Mouse (Mus musculus) CH12F3 (cell line): ENCODE results near the gene Pcsk5.

Experiments used
- in situ Hi-C: fragments of 300-500 bp; cut with MboI; formaldehyde crosslinking; loops from 2 replicates; pipeline ENCODE4 v1.14.3; 2020; ENCODE audit warnings: low sequenced_read_pairs

Gene Pcsk5

DNA sequence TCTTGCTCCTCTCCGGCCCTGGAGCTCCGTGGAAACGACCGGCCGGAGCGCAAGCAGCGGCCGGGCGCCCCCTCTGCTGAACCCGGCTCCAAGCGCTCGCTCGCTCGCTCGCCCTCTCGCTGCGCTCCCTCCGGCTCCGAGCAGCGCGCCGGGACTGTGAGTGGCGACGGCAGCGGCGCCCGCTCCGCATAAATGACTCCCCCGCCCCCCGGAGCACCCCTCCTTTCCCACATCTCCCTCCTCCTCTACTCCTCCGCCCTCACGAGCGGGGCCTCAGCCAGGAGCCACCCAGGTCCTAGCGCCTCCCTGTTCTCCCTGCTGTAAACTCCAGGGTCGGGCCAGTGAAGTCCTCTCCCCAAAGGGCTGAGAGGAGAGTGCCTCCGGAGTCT is at the start of gene Pcsk5:
TSS of gene Pcsk5 (minus strand) at position 162 of the 389 bp plus-strand sequence.
- in situ Hi-C loops = no loop called here

DNA sequence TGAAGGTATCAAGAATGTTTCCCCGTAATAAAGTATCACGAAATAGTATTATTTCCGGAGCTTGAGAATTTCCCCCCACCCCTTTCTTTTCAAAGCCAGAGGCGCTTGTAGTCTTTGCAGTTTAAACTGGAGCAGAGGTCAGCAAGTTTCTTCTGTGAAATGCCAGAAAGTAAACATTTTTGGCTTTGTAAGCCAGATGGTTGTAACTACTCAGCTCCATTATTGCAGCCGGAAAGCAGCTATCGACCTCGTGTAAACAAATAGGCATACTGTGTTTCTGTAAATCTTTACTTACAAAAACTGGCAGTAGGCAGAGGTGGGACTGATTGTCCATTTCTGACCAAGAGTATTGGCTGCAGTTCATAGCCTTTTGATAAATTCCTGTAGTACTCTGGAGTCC is 38.4 kb upstream of the Pcsk5 start:
- in situ Hi-C loops = no loop called here

DNA sequence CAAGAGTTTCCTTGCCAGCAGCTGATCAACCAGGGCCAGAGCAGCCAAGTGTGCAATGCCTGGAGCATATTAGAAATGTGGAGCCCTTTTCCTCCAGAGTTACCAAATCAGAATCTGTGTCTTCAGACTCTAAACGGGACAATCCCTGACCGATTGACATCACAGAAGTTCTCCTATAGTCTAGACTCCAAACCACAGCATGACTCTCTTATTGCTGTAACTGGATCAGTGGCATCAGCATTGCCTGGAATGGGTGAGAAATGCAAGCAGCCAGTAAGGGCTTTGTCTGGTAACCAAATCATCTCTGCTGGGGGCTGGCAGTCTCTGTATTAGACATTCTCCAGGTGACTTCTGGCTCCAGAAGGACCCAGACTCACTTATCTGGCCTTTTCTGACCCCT is 37.0 kb upstream of the Pcsk5 start:
- in situ Hi-C loops = no loop called here

DNA sequence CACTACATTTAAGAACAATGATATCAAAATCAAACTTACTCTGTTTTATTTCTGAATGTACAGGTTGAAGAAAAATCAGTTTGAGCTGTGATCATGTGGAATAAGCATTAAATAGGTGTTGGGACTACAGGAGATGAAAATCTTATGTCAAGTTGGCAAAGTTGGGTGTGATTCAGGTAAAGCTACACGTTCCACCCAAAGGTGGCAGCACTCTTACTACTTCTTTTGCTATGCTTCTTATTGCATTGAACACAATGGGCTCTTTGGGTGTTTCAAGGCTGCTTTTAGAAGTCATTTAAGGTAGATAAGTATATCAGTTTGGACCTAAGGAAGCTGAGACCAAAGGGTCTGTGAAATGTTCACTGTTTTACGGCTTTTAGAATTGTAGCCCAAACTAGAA is 36.3 kb upstream of the Pcsk5 start:
- in situ Hi-C loops = no loop called here

DNA sequence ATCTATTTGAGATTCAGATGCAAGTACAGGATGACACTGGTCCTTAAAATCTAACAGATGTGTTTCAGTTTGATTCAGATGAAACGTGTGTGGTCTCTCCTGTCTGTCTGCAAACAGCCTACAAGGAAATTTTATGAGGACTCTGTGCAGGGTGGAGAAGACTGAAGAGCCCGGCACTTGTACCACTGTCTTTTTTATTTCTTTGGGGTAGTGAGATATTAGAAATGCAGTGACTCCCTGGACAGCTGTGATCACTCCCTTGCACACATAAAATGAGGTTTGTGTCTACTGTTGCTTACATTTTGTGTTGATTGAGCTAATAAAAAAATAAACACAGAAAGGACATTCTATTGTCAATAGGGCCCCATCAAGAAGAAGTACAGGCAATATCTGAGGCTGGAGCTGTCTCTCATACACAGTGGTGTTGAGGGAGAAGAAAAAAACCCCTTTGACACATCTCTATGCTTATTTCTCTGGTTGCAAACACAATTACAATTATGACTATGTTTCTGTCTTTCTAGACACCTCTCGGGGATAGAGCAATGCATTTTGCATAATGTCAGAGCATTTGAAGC is 29.0 kb upstream of the Pcsk5 start:
- in situ Hi-C loops = no loop called here

DNA sequence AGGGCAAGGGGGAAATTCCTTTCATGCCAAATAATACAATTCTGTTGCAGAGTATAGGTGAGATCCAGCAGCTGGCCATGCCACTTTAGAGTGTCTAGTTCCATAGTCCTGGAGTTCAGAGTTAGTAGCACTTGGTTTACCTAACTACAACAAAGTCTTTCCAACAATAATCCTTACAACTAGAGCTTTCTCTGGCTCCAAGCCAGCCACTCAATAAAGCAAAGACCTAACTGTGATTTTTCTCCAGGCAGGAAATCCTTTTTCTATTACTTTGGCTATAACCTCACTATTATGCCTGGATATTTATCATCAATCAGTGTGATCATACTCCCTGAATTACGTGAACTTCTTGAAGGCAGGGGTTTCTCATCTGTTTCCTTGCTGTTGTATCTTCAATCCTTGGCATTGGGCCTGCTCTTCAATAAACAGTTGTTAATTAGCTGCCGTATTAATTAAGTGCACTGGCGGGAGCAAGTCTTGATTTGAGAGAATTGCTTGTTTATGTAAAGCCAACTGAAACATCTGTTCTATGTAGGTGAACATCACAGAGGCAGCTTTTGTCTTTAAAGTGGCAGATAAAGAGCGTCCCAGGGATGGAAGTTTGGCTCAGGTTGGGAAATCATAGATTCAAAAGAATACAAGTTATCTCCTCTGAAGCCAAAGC is 23.1 kb upstream of the Pcsk5 start:
- in situ Hi-C loops = no loop called here

DNA sequence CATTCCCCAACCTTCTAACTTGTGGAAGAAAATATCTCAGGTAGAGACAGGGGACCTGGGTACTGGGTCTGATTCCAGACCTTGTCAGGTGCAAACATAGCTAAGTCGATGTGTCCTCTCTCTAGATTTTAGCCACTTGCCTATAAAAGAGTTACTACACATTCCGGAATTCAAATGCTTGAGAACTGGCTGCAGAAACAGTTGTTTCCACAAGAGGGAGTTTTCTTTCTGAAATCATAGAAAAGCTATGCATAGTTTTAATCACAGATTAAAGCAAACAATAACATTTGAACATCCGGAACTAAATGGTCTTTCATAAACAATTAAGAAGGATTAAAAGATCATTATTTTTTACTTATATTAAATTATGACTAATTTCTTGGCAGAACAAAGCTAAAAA is 19.3 kb upstream of the Pcsk5 start:
- in situ Hi-C loops = no loop called here

DNA sequence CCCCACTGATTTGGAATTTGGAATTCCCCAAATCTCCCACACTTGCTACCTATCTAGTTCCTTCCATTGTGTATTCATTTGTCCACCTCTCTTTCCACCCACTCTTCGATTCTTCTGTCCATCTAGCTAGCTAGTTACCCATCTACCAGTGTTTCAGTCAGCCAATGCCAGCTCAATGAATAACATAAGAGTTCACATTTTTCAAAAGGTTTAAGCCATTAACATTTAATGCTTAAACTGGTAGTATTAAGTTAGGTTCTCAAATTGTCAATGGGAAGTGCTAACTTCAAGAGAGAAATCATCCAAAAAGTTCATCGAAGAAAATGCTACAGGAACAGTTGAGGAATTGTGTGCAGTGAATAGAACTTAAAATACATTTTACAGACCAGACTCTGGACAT is 11.0 kb upstream of the Pcsk5 start:
- in situ Hi-C loops = no loop called here

DNA sequence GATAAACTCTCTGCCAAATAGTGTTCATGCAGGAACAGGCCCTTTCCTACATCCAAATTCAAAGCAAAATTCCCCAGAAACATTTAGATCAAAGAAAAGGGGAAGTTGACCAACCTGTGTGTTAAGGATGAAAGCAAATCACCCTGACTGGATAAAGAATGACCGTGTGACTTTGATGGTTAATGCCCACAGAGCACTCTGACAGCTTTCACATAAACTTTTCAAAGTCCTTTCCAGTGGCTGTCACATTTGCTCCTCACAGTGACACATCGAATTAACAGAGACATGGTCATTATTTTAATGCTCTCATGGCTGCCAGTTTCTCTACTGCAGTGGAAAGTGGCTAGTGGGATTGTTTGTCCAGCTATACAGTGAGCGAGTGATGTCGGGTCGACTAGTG is 8.5 kb upstream of the Pcsk5 start:
- in situ Hi-C loops = no loop called here

DNA sequence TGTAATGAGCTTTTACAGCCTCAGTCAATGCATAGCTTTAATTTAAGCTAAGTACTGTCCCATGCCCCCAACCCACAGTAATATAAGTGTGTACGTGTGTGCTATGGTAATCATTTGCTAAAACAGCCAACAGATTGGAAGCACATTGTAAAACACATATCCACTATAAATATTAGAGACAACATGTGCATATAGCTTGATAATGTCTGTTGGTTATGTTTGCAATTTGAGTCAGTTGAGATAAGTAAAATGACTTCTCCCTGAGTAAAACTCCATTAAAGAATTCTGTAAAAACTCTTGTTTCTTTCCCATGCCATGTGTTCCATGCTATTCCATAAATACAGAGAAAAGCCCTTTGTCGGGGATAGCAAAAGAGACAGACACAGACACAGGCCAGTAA is 4.2 kb upstream of the Pcsk5 start:
- in situ Hi-C loops = no loop called here

DNA sequence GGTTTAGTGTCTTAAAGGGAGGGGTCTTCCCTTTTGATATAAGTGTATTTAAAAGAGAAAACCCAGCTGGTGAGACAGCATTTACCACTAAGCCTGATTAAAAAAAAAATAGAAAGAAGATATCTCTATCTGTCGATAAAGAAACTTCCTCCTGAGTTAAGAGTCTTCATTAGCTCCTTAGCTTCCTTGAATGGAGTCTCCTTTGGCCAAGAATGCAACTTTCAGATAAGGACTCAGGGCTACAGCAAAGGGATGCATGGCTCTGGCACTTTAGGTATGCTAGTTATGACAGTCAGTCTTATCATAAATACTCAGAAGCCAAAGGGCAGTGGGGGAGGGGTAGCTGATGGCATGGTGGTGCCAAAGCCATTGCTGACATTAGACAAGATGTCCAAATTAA is 2.4 kb upstream of the Pcsk5 start:
- in situ Hi-C loops = no loop called here

DNA sequence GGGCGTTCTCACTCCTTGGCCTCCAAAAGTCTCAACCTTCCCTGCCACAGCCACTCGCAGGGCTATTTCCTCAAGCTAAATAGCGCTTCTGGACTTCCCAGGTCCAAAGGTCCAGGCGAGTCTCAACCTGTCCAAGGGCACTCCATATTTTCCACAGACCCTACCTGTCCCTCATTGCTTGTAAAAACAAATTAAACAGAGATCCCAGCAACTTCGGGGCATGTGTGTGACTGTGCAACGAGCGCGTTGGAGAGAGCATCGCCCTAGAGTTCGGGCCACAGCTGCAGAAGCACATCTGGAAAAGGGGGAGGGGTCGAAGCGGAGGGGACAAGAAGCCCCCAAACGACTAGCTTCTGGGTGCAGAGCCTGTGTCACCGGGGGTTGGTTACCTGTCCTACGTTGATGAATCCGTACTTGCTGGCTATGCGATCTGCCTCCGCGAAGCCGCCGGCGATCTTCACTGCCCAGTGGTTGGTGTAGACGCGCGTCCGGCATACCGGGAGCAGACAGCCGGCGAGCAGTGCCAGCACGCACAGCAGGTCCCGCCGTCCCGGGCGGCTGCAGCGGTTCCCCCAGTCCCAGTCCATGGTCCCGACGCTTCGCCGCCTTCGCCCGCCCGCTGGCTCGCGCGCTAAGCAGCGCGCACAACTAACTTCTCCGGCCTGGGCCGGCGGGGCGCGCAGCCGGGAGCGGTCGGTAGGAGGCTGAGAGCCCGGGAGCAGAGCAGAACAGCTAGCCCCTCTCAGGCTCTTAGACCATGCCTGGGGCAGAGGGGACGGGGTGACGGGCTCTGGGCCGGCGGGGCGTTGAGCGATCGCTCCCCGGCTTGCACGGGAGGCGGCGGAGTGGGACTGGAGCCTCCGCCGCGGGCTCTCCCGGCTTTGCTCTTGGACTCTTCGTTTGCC is 614 bp downstream of the Pcsk5 start:
- in situ Hi-C loops = no loop called here

DNA sequence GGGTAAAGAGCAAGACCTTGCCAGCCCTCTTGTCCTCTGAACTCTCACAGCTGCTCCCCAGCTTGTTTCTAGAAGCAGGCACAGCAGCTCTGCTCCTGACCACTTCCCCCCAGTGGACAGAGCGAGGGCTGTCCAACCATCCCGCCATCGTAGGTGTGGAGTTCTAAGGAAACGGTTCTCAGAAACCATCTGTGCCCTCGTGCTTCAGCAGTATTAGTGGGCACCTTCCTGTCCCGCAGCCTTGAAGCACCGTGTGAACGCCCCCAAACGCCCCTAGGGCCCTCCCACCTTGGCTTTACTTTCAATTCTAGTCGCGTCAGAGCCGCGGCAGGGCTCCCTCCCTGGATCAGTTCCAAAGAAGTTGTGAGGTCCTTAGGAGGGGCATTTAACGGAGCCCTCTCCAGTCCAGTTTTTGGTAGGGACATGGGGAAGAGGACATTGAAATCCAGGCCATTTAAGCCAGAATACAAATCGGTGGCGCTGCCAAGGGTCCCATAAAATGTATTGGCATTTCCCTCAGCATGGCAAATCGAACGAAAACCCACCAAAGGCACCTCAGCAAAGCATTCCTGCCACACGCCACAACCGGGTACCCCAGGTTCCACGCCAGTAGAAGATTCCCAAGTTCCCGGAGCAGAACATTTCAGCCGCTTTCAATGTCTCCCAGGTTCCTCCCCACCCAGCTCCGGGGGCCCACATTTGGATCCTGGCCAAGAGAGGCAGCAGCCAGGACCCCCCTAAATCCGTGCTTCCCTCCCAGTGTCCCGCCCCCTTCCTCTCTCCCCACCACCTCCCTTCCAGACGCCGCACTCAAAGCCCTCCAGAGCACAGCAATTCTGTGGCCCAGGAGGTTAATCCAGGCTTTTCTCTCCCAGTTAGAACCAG is 1.5 kb downstream of the Pcsk5 start:
- in situ Hi-C loops = no loop called here

DNA sequence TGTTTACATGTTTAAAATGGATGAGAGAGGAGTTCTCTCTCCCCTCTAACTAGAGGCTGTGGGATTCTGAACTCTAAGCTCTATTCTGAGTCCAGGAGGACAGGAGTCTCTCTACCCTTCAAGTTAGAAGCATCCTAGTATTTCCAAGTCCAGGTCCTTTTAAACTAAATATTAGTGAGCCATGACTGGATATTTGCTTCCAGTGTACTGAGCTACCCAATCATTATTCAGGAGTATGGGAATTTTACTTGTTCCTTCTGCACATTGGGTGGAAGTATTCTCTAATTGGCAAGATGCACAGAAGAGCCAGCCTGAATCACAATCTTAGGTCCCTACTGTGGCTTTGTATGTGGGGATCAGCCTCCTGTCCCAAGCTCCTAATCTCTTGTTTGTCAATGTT is 2.5 kb downstream of the Pcsk5 start:
- in situ Hi-C loops = no loop called here

DNA sequence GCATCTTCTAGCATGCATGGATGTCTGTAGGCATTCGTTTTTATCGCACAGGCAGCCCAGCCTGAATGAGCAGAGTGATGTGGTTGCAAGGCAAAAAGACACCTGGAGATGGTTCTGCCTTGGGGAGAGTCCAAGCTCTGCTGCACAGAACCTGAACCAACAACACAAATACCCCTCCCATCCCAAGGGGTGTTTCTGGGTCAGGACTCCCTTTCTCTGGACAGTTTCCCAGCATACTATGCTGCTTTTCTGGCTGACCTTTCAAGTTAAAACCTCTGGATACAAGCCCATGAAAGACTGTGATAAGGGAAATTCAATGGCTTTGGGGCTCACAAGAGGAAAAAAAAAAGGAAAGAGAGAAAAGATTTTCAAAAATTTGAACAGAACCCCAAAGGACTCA is 6.1 kb downstream of the Pcsk5 start:
- in situ Hi-C loops = no loop called here

DNA sequence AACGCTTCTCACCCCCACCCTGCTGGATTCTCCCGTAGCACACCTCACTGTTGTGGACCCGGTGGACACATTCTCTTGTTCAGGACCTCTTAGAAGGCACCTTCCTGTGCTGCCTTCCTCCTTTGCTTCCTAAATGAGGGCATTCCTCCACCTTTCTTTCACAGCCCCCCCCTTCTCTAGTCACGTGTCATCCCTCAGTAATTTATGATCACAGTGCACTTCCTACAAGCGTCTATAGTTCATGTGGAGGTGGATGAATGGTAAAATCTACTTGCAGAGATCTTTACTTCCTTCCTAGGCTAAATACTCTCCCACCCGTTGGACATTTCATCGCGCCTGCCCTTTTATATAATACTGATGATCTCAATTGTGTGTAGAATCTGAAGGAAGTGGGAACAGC is 9.0 kb downstream of the Pcsk5 start:
- in situ Hi-C loops = no loop called here

DNA sequence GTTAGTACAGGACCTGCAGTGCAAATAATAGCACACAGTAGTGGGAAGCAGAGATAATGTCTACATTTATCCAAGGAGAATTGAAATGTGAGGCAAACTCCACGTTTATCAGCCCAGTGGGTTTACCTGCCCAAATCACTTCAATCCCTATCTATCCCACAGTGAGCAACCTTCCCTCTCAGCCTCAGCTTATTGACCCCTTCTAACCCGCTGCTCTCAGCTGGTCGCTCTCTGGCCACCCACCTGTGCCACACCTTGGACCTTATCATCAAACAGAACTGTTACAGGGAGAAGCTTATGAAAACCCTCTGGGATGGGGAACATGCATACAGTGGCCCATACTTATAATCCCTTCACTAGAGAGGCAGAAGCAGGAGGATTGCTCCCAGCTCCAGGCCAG is 10.7 kb downstream of the Pcsk5 start:
- in situ Hi-C loops = no loop called here

DNA sequence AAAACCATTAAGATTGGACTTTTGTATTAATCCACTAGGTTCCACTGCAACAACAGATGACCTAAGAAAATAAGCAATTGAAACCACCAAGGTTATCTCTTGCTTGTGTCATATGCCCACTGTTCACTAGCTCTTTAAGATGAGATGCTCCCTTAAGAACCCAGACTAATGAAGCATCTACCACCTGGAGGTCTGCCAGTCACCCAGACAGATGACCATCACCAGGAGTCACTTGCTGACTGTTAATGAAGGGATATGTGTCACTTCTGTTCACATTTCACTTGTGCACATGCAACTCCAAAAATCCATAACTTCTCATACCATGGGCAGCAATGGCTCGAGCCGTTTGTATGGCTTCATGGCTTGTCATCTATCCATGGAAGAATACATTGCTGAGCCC is 17.4 kb downstream of the Pcsk5 start:
- in situ Hi-C loops = no loop called here

DNA sequence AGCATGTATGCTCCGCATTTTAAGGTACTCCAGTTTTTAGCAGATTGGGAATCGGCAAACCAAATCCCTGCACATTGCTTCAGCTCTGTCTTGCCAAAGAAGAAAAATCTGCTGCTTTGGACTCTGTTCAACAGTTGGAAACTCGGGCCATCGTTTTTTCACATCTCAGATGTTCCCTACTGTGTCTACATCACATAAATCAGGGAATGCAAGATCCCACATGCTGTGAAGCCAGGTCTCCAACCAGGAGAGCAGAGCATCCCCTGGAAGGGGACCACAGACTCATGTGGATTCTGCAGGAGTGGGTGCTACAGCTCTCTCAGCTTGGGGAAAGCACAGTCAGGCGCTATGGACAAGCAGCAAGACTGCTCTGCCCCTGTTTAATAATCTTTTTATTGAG is 18.4 kb downstream of the Pcsk5 start:
- in situ Hi-C loops = no loop called here

DNA sequence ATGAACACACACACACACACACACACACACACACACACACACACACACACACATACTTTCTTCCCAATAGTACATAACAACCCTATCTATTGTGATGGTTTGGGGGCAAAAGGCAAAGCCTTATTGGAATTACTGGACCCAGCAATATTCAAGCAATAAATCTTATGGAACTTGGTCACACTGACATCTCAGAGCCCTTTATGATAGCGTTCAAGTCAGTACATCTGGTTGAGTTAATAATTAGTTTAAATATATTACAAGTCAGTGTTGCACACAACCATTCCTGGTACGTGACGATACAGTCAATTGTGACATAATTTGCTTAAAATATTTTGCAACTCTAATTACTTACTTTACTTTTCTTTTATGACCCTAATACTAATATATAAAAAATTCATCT is 22.4 kb downstream of the Pcsk5 start:
- in situ Hi-C loops = no loop called here

DNA sequence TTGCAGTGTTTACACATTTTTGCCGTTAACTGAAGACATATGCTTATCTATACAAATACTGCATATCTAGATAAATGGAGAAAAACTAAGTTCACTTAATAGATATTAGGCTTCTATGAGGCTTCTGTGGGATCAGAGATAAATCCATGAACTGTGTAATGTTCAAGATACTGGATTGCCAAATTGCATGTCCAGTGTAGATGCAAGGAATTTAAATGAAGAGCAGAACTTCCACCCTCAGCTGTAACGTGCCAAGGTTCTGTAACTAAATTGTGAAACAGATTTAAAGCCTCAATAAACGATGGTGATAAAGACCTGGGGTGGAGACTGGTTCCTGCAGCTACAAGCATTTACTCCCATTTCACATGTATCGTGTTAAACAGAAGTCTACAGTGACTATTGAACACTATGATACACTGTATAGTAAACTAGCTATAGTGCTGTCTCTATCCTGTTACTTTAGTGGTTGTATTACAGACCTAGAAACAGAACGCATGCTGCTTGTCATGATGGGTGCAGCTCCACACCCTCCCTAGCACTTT is 23.9 kb downstream of the Pcsk5 start:
- in situ Hi-C loops = no loop called here
